Mouse (Mus musculus) midbrain, embryonic 15.5 days (tissue): ENCODE measurements around the gene Gpld1. TPM values are rescaled to one million over a fixed set of nuclear protein-coding genes. Genes with fewer than 3 reads are reported as not detected.

Experiments
- ATAC-seq: fragments of 200-750 bp; cut with Nextera tagmentation; replicated peaks from 2 replicates; pipeline ENCODE4 v1.8.0; 2017; ENCODE audit warnings: moderate TSS enrichment
- H3K27ac ChIP-seq: fragments of 300-500 bp; sonication (generic); 2 replicates; pipeline ENCODE4 v1.5.1; 2015; ENCODE audit warnings: mild to moderate bottlenecking, inconsistent platforms
- H3K27me3 ChIP-seq: fragments of 300-500 bp; sonication (generic); replicated peaks from 2 replicates; pipeline ENCODE4 v1.6.1; 2015; ENCODE audit warnings: inconsistent platforms
- H3K36me3 ChIP-seq: fragments of 300-500 bp; sonication (generic); replicated peaks from 2 replicates; pipeline ENCODE4 v1.6.1; 2015; ENCODE audit warnings: inconsistent platforms
- H3K4me1 ChIP-seq: fragments of 300-500 bp; sonication (generic); 2 replicates; pipeline ENCODE4 v1.6.1; 2015; ENCODE audit warnings: inconsistent platforms
- H3K4me2 ChIP-seq: fragments of 300-500 bp; sonication (generic); 2 replicates; pipeline ENCODE4 v1.6.1; 2015; ENCODE audit warnings: inconsistent platforms, mild to moderate bottlenecking, moderate library complexity
- H3K4me3 ChIP-seq: fragments of 300-500 bp; sonication (generic); 2 replicates; pipeline ENCODE4 v1.5.1; 2015; ENCODE audit warnings: mild to moderate bottlenecking, inconsistent platforms
- H3K9ac ChIP-seq: fragments of 300-500 bp; sonication (generic); 2 replicates; pipeline ENCODE4 v1.6.1; 2015; ENCODE audit warnings: mild to moderate bottlenecking, inconsistent platforms
- H3K9me3 ChIP-seq: fragments of 300-500 bp; sonication (generic); 2 replicates; pipeline ENCODE4 v1.6.1; 2016; ENCODE audit warnings: inconsistent platforms
- WGBS: fragments of 180-500 bp; shearing (Covaris S2); methylation state at CpG from one replicate; pipeline ENCODE4 v1.1.7; 2015; ENCODE audit warnings: mixed read lengths; 5-methylcytosine and 5-hydroxymethylcytosine counted together
- polyA plus RNA-seq: library from polyadenylated mRNA; unstranded; fragments of >200 nt; fragmentation: Nextera tagmentation; extraction: Ambion mirVana; gene quantifications from 2 replicates; pipeline ENCODE4 v1.2.1, GENCODE M21; 2015

Gene Gpld1
- polyA plus RNA-seq, 1 experiment from 2014 or later: 3.0 TPM

DNA sequence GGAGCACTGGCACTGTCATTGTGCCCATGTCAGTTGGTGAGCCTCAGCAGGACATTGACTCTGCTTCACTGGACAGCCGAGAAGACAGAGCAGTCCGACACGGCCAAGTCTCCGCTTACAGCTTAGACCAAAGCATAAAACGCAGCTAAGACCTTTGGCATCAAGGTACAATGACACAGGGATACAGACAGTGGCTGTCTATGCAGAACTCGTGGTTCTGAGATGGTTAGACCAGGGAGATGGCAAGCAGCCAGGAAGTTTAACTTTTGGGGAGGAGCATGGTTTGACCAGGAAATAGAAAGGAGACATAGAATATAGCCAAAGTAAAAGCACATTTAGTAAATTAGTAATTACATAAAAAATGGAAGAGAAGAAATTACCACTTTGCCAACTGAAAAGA is 46.1 kb downstream of the Gpld1 start:
- H3K27me3 ChIP-seq: no peaks in the 10 kb centered on the region
- ATAC-seq: no peak
- H3K36me3 ChIP-seq: peaks cover 15% of the 10 kb centered on the region
- H3K27ac ChIP-seq: no peak overlapping the region
- H3K4me1 ChIP-seq: no peaks in the 10 kb centered on the region
- H3K9me3 ChIP-seq: no peaks in the 10 kb centered on the region
- 80% methylated on average over 6 of the region's 6 CpGs for WGBS
- no peak overlapping the region for H3K9ac ChIP-seq
- H3K4me2 ChIP-seq: no peak overlapping the region
- H3K4me3 ChIP-seq: no peak overlapping the region

DNA sequence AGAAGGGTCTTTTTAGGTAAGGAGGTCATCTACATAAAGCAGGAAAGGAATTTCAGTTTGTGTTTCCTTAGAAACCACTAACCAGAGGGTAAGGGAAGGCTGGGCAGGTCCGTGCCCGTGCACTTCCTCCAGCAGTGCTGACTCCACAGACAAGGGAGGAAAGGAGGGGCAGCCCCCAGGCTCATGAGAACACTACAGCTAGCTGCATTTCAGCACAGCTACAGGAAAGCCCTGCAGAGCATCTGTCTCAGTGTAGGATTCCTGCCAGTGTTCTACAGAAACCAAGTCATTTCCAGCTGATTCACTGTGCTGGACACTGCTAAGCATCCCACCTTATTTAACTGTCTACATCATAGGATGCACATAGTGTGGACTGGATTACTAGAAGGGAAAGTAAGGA is 50.2 kb downstream of the Gpld1 start:
- Histone ChIP-seq H3K4me3 (no peak overlapping the region), H3K36me3 (peaks cover 56% of the 10 kb centered on the region), H3K27me3 (no peaks in the 10 kb centered on the region), H3K4me2 (no peak overlapping the region), H3K9ac (no peak overlapping the region), H3K9me3 (no peaks in the 10 kb centered on the region), H3K27ac (no peak overlapping the region), H3K4me1 (no peaks in the 10 kb centered on the region)
- no peak for ATAC-seq
- WGBS: 44% methylated on average over 2 of the region's 2 CpGs

DNA sequence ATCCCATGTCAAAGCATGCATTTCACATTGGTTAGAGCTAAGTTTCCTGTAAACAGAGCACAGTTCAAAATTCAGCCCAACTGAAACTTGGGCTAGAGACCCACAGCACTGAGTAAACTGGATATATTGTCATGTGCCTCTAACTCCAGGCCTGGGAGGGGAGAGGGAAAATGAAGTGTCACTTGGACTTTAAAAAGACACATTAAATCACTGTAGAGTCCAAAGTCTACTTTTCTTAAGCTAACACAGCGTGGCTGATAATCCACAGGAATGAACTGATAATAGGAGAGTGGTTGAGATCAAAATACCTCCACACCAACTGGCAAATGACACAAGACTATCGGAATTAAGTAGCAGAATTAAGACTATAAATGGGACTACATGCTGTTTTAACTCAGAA is 56.6 kb downstream of the Gpld1 start:
- H3K9me3 ChIP-seq: no peaks in the 10 kb centered on the region
- H3K9ac ChIP-seq: no peak overlapping the region
- H3K4me3 ChIP-seq: no peak overlapping the region
- no peaks in the 10 kb centered on the region for H3K4me1 ChIP-seq
- 91% methylated on average over 2 of the region's 2 CpGs for WGBS
- H3K4me2 ChIP-seq: no peak overlapping the region
- peaks cover 57% of the 10 kb centered on the region for H3K36me3 ChIP-seq
- H3K27me3 ChIP-seq: no peaks in the 10 kb centered on the region
- no peak overlapping the region for H3K27ac ChIP-seq
- ATAC-seq: no peak

DNA sequence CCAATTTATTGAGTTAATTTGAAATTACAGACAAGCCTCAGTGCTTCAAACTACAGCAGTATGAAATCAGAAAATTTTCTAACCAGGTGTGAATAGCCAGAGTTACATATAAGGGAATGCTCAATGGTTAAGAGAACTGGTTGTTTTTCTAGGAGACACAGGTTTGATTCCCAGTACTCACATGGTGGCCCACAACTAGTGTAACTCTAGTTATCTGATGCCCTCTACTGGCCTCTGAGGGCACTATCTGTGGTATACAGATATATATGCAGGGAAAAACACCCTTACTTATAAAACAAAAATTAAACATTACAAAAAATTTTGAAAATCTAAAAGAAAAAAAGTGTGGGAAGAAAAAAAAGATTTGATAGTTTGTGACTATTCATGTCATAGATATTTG is 60.0 kb downstream of the Gpld1 start:
- ATAC-seq: no peak
- H3K4me2 ChIP-seq: no peak overlapping the region
- no peak overlapping the region for H3K9ac ChIP-seq
- H3K4me1 ChIP-seq: no peaks in the 10 kb centered on the region
- H3K27ac ChIP-seq: no peak overlapping the region
- H3K9me3 ChIP-seq: no peaks in the 10 kb centered on the region
- H3K36me3 ChIP-seq: peaks cover 33% of the 10 kb centered on the region
- no peak overlapping the region for H3K4me3 ChIP-seq
- no peaks in the 10 kb centered on the region for H3K27me3 ChIP-seq

DNA sequence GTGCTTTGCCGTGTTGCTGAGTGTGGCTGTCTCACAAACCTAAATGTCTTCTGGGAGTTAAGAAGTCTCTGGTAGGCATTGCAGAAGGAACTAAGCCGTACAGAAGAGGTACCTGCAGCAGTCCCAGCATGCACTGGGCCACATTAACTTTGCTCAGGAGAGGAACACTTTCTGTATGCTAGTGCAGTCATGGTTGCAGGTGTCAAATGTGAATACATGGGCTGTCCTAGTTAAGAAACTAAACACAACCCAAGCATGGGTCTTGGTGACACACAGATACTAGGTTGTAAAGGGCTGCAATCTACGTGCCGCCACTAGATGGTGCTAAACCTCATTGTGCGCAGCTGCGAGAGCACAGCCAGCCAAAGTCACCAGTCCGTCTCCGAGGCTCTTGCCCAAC is 64.2 kb downstream of the Gpld1 start:
- H3K9ac ChIP-seq: no peak overlapping the region
- no peak overlapping the region for H3K4me3 ChIP-seq
- no peak overlapping the region for H3K27ac ChIP-seq
- no peaks in the 10 kb centered on the region for H3K9me3 ChIP-seq
- 87% methylated on average over 8 of the region's 8 CpGs for WGBS
- no peak overlapping the region for H3K4me2 ChIP-seq
- H3K36me3 ChIP-seq: peaks cover 17% of the 10 kb centered on the region
- no peaks in the 10 kb centered on the region for H3K27me3 ChIP-seq
- H3K4me1 ChIP-seq: no peaks in the 10 kb centered on the region
- no peak for ATAC-seq

DNA sequence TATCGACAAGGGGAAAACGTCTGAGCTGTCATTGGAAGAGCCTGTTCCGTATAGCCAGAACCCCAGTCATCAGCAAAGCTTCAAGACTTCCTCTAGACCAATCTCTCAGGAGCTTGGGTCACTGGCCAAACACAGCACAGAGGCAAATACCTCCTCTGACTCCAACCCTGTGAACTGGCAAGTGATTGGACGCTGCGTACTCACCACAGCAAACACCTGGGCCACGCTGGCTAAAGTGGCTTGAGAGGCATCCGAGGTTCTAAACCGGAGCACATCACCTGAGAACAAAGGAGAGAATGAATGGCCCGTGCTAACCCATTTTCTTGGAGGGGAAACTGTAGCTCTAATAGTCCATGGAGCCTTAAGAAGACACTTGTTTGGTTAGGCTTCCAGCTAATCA is 75.4 kb downstream of the Gpld1 start:
- WGBS: 92% methylated on average over 9 of the region's 9 CpGs
- no peak for ATAC-seq
- Histone ChIP-seq H3K9me3 (no peaks in the 10 kb centered on the region), H3K9ac (no peak overlapping the region), H3K4me3 (no peak overlapping the region), H3K4me2 (peak overlapping the region; percentile 64; the same call in 1 of the 2 replicates), H3K27me3 (no peaks in the 10 kb centered on the region), H3K36me3 (no peaks in the 10 kb centered on the region), H3K4me1 (peaks cover 20% of the 10 kb centered on the region), H3K27ac (no peak overlapping the region)

DNA sequence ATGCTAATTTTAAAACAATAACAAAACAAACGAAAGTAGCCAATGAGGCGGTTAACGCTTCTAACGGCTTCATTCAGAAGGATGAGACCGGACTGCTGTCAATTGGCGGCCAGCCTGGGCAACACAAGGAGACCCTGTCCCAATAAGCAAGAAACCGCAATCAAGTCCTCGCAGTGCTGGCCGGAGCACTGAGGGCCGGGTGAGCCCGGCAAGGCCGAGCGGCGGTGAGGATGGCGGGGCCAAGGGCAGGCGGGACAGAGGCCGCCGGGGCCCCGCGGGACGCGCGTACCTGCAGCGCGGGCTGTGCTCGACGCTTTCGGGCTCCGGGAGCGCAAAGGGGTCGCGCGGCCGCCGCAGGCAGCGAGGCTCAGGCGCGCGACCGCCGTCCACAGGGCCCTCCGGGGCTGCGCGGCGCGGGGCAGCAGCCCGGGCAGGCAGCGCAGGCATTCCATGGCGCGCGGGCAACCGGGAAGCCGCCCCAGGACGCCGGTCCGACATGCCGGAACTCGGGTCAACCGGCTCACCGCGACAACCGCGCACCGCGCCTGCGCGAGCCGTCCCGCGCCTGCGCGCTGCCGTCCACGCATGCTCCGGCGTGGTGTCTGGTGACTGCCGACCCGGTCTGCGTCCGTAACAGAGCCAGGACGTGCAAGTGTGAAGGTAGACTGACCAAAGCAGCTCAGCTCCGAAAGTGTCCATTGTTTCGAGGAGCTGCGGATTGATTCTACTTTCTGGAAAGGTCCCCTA is 77.0 kb downstream of the Gpld1 start, which contains the start of gene Mrs2:
TSS of gene Mrs2 (minus strand) at position 587 of the 747 bp plus-strand sequence.
- Histone ChIP-seq H3K4me3 (peak within 1 kb of the TSS; percentile 89), H3K36me3 (no peaks in the 10 kb centered on the region), H3K9ac (peak within 1 kb of the TSS; percentile 87), H3K27ac (peak within 1 kb of the TSS; percentile 84), H3K27me3 (no peaks in the 10 kb centered on the region), H3K4me1 (peaks cover 20% of the 10 kb centered on the region), H3K9me3 (no peaks in the 10 kb centered on the region), H3K4me2 (peak within 1 kb of the TSS; percentile 64)
- ATAC-seq: peak; percentile 96
- WGBS: under 1% methylated on average over 81 of the region's 84 CpGs

DNA sequence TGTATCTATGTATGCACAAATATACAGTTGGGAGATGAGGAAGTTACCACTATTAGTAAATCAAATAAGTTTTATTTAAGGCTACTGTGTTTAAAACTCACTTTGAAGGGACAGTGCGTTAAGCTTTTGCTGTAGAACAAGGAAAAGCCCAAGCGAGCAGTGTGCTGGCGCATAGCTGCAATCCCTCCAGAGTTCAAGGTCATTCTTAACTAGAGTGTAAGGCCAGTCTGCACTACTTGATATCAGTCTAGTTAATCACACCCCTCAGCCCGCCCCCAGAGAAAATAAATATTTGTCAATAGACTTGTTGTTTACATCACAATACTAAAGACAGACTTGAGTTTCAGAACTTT is 77.6 kb downstream of the Gpld1 start:
- Histone ChIP-seq H3K27ac (peak overlapping the region; percentile 84), H3K9ac (peak overlapping the region; percentile 87; the same call in 1 of the 2 replicates), H3K27me3 (no peaks in the 10 kb centered on the region), H3K36me3 (no peaks in the 10 kb centered on the region), H3K4me2 (peak overlapping the region; percentile 64), H3K4me1 (peaks cover 20% of the 10 kb centered on the region), H3K4me3 (peak overlapping the region; percentile 89), H3K9me3 (no peaks in the 10 kb centered on the region)
- ATAC-seq: peak; percentile 51
- 53% methylated on average over 4 of the region's 4 CpGs for WGBS

DNA sequence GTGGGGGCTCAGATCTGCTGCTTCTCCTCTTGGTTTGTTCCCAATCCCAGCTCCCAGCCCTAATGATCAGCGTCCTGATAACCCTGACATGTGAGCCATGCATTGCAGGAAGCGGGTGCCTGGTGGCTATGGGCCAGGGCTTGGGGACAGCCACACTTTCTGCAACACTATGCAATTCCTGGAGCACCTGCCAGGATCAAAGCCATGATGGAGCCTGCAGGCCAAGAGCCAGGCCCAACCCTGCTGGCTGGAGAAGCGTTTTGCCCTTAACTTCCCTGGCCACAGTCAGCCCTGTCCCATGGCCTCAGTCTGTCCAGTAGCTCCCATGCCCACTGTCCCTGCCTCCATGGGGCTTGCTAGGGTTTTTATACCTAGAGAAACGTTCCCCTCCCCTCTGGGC is 79.4 kb downstream of the Gpld1 start:
- 77% methylated on average over 4 of the region's 4 CpGs for WGBS

DNA sequence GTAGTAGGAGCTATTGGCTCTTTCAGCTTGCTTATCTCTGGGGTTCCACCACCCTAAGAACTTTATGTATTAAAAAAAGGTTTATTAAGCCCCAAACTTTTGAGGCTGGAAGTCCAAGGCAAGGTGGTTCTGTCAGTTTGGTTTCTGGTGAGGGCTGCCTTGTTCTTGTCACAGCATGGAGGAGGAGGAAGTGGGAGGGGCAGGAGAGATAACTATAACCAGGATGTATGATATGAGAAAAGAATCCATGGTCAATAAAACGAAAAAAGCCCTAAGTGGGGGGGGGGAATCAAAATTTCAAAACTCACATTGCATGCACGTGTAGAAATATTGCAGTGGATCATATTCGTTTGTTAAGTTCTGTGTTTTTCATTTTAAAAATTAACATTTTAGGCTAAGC is 80.2 kb downstream of the Gpld1 start:
- Histone ChIP-seq H3K36me3 (no peaks in the 10 kb centered on the region), H3K4me3 (no peak overlapping the region), H3K4me2 (no peak overlapping the region), H3K27ac (no peak overlapping the region), H3K9ac (no peak overlapping the region), H3K9me3 (no peaks in the 10 kb centered on the region), H3K27me3 (no peaks in the 10 kb centered on the region), H3K4me1 (peaks cover 19% of the 10 kb centered on the region)
- WGBS: 81% methylated on average over 3 of the region's 3 CpGs
- no peak for ATAC-seq

More for the DNA sequence above, 79.4 kb downstream of the Gpld1 start:
- peaks cover 20% of the 10 kb centered on the region for H3K4me1 ChIP-seq
- no peak overlapping the region for H3K4me3 ChIP-seq
- H3K27ac ChIP-seq: no peak overlapping the region
- ATAC-seq: no peak
- no peaks in the 10 kb centered on the region for H3K36me3 ChIP-seq
- no peaks in the 10 kb centered on the region for H3K27me3 ChIP-seq
- H3K4me2 ChIP-seq: no peak overlapping the region
- H3K9ac ChIP-seq: no peak overlapping the region
- no peaks in the 10 kb centered on the region for H3K9me3 ChIP-seq

DNA sequence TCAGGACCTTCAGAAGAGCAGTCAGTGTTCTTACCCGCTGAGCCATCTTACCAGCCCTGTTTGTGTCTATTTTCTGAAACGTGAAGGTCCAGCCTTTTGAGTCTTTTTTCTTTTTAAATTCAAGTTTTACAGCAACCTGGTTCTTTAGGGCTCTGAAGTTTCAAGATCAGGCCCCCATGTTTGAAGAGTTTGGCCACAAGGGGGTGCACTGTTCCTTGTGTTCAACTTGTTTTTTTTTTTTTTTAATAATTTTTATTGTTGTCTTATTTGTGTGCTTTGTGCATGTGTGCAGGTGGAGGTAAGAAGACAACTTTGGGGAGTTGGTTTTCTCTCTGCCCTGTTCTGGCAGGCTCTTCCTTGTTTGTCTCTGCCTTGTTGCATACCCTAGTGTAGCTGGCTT is 81.7 kb downstream of the Gpld1 start:
- no peak overlapping the region for H3K4me2 ChIP-seq
- no peak for ATAC-seq
- H3K36me3 ChIP-seq: no peaks in the 10 kb centered on the region
- WGBS: 32% methylated on average over 2 of the region's 2 CpGs
- H3K4me3 ChIP-seq: no peak overlapping the region
- H3K27ac ChIP-seq: no peak overlapping the region
- H3K27me3 ChIP-seq: no peaks in the 10 kb centered on the region
- no peaks in the 10 kb centered on the region for H3K9me3 ChIP-seq
- H3K9ac ChIP-seq: no peak overlapping the region
- H3K4me1 ChIP-seq: peaks cover 5% of the 10 kb centered on the region

DNA sequence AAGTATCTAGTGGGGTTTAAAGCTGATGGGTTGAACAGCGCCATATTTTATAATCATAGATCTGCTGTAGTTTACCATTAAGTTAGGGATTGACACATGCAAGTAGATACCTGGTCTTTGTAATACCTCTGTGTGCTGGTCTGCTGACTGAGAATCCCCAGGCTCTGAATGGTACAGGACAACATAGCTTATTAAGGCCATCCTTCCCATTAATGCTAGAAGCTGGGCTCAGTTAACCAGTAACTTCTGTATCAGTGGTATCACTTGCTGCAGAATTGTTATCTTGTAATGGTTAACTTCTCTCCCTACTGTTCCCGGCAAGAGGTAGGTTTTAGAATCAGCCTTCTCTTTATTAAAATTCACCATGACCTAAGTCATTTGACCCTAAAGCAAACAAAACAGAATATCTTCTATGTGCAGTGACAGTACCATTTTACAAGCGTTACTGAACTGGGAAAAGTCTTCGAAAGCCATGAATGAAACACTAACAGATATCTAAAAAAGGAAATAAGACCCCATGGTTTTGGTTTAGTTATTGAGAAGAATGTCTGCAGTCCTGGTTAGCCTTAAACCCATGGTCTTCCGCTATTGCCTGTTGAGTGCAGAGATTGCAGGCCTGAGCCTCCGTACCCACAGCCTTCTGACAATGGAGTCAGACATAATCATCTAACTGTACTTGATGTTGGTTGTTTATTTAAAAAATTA is 83.6 kb downstream of the Gpld1 start:
- 93% methylated on average over 6 of the region's 6 CpGs for WGBS
- H3K9ac ChIP-seq: no peak overlapping the region
- H3K27me3 ChIP-seq: no peaks in the 10 kb centered on the region
- no peaks in the 10 kb centered on the region for H3K36me3 ChIP-seq
- H3K4me2 ChIP-seq: no peak overlapping the region
- no peak overlapping the region for H3K27ac ChIP-seq
- H3K4me1 ChIP-seq: no peaks in the 10 kb centered on the region
- no peak for ATAC-seq
- no peaks in the 10 kb centered on the region for H3K9me3 ChIP-seq
- H3K4me3 ChIP-seq: no peak overlapping the region

DNA sequence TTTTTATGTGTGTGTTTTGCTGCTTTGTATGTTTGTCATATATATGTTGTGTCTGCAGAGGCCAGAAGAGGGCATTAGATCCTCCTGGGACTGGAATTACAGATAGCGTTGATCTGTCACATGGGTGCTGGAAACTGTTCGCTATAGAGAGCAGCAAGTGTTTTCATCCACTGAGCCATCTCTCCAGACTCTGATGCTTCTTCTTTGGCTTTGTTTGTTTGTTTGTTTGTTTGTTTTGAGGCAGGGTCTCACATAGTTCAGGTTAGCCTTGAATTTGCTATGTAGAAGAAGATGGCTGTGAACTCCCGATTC is 84.1 kb downstream of the Gpld1 start:
- Histone ChIP-seq H3K4me1 (no peaks in the 10 kb centered on the region), H3K36me3 (no peaks in the 10 kb centered on the region), H3K4me2 (no peak overlapping the region), H3K27ac (no peak overlapping the region), H3K9ac (no peak overlapping the region), H3K4me3 (no peak overlapping the region), H3K9me3 (no peaks in the 10 kb centered on the region), H3K27me3 (no peaks in the 10 kb centered on the region)
- ATAC-seq: no peak
- WGBS: 79% methylated on average over 3 of the region's 3 CpGs
